Mouse (Mus musculus): ENCODE measurements at regions not wholly inside any gene's neighbourhood (a gene's known extent, or its start where the extent isn't known, plus 50 kb on each side); places are given as distances from the start of the nearest gene placed in this dataset.

DNA sequence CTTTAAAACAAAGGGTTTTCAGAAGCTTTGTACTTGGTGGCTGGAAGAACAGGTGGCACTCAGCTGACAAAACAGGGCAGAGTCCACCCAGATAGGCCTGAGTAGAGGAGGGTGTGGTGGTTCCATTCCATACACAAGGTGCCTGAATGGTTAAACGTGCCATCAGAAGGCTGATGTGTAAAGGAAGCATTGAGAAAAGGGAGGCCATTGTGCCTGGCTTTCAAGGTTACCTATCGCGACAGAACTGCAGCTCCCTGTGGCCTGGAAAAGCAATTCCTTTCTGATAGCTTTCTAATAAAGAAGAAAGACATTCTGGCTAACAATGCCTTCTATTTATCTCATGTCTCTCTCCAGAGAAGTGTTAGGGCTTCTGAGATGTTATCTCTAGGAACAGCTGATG, 213.1 kb upstream of the Podxl start:
- 13% methylated on average over 3 of the region's 3 CpGs for WGBS
- H3K4me1 ChIP-seq (ENCODE audit: control insufficient read depth, insufficient read depth, insufficient read length, low read length) = no peaks in the 10 kb centered on the region
- H3K27ac ChIP-seq (ENCODE audit: insufficient read depth, low read depth, low read length) = no peak overlapping the region
- no peaks in the 10 kb centered on the region for H3K36me3 ChIP-seq (ENCODE audit: control insufficient read depth, insufficient read depth, low read length)
- TF ChIP-seq CTCF (IDR thresholded peaks at IDR 0.05; ENCODE audit: extremely low read depth, insufficient read length, insufficient replicate concordance, low read depth, low read length) (no peak), POLR2A (IDR thresholded peaks at IDR 0.05; ENCODE audit: low read depth, low read length) (no peak)
- H3K4me3 ChIP-seq (ENCODE audit: low read depth, low read length) = no peak overlapping the region
- no peaks in the 10 kb centered on the region for H3K27me3 ChIP-seq (ENCODE audit: control insufficient read depth, insufficient read depth, low read length)

DNA sequence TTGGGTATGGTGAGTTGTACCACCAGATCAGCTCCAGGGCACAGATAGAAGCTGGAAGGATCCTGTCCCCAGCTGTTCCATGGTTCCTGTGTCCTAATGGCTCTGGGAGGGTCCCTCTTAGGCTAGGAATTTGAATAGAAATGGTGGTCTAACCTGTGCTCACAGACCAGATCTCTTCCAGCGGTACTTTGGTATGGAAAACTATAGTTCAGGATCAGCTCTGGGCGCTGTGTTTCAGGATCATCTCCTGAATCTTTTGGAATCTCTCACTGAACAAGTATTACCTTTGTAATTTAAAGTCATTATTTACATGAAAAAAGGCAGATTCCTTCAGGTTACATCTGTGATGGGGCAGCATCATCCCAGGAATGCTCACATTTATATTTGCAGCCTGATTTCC, 208.1 kb upstream of the Podxl start:
- Histone ChIP-seq H3K4me3 (ENCODE audit: low read depth, low read length) (no peak overlapping the region), H3K27ac (ENCODE audit: insufficient read depth, low read depth, low read length) (no peak overlapping the region), H3K4me1 (ENCODE audit: control insufficient read depth, insufficient read depth, insufficient read length, low read length) (no peaks in the 10 kb centered on the region), H3K36me3 (ENCODE audit: control insufficient read depth, insufficient read depth, low read length) (no peaks in the 10 kb centered on the region), H3K27me3 (ENCODE audit: control insufficient read depth, insufficient read depth, low read length) (no peaks in the 10 kb centered on the region)
- TF ChIP-seq POLR2A (IDR thresholded peaks at IDR 0.05; ENCODE audit: low read depth, low read length) (no peak), CTCF (IDR thresholded peaks at IDR 0.05; ENCODE audit: extremely low read depth, insufficient read length, insufficient replicate concordance, low read depth, low read length) (no peak)
- 92% methylated on average over 2 of the region's 2 CpGs for WGBS

DNA sequence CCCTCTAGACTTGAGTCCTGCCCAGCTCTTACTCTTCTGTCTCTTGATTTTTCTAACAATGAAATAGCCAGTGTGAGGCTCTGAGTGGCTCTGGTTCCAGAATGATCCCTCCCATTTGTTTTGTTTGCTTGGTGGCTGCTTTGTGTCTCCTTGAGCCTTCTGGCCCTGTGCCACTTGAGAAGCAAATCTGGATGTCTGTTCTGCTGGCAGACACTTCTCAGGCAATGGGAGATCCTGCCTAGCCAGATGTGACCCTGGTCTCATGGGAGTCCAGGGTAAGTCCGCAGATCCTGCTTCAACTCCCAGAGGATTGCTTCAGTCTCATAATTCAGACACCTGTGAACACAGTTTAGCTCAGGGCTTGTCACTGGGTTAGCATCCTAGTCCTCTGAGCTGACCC, 181.8 kb upstream of the Podxl start:
- 77% methylated on average over 1 of the region's 1 CpGs for WGBS
- H3K4me1 ChIP-seq (ENCODE audit: control insufficient read depth, insufficient read depth, insufficient read length, low read length) = no peaks in the 10 kb centered on the region
- no peaks in the 10 kb centered on the region for H3K36me3 ChIP-seq (ENCODE audit: control insufficient read depth, insufficient read depth, low read length)
- no peak overlapping the region for H3K4me3 ChIP-seq (ENCODE audit: low read depth, low read length)
- no peaks in the 10 kb centered on the region for H3K27me3 ChIP-seq (ENCODE audit: control insufficient read depth, insufficient read depth, low read length)
- no peak overlapping the region for H3K27ac ChIP-seq (ENCODE audit: insufficient read depth, low read depth, low read length)
- no peak for TF ChIP-seq POLR2A (IDR thresholded peaks at IDR 0.05; ENCODE audit: low read depth, low read length)
- TF ChIP-seq CTCF (IDR thresholded peaks at IDR 0.05; ENCODE audit: extremely low read depth, insufficient read length, insufficient replicate concordance, low read depth, low read length) = no peak

DNA sequence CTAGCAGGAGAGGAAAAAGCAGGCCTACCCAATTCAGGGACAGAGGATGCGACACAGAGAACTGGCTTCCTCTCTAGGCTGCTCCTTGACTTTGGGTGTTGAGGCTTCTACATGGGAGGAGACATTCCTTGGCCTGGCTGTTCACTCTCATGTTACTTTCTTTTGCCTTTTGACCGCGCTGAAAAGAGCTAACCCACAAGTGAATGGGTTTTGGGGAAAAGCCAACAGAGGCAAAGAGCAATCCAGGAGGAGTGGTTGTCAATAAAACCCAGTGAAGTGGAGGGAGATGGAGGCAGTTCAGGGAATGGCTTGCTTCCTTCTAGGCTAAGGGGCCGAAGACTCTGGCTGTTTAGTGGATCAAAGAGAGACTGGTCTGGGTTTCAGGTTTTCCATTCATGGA, 167.6 kb upstream of the Podxl start:
- Histone ChIP-seq H3K4me1 (ENCODE audit: control insufficient read depth, insufficient read depth, insufficient read length, low read length) (no peaks in the 10 kb centered on the region), H3K27me3 (ENCODE audit: control insufficient read depth, insufficient read depth, low read length) (no peaks in the 10 kb centered on the region), H3K27ac (ENCODE audit: insufficient read depth, low read depth, low read length) (no peak overlapping the region), H3K36me3 (ENCODE audit: control insufficient read depth, insufficient read depth, low read length) (no peaks in the 10 kb centered on the region), H3K4me3 (ENCODE audit: low read depth, low read length) (no peak overlapping the region)
- 83% methylated on average over 4 of the region's 4 CpGs for WGBS
- TF ChIP-seq CTCF (IDR thresholded peaks at IDR 0.05; ENCODE audit: extremely low read depth, insufficient read length, insufficient replicate concordance, low read depth, low read length) = no peak
- no peak for TF ChIP-seq POLR2A (IDR thresholded peaks at IDR 0.05; ENCODE audit: low read depth, low read length)

DNA sequence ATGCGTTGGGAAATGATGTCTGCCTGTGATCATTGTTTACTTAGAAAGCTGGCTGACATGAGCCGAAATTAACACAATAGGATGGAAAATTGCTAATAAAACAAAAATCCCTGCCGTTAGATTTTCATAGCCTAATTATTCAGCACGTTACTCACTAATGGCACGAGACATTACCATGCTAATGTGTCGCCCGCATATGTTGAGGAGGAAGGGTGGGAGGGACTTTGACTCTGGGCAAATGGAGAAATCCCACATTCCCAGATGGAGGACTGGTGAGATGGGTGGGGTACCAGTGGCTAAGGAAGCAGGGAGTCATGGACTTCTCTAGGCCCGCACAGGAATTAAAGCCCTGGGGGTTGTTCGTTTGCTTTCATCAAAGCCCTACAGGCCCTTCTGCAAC, 155.8 kb upstream of the Podxl start:
- 79% methylated on average over 9 of the region's 9 CpGs for WGBS
- Histone ChIP-seq H3K4me3 (ENCODE audit: low read depth, low read length) (no peak overlapping the region), H3K4me1 (ENCODE audit: control insufficient read depth, insufficient read depth, insufficient read length, low read length) (no peaks in the 10 kb centered on the region), H3K27ac (ENCODE audit: insufficient read depth, low read depth, low read length) (no peak overlapping the region), H3K36me3 (ENCODE audit: control insufficient read depth, insufficient read depth, low read length) (no peaks in the 10 kb centered on the region), H3K27me3 (ENCODE audit: control insufficient read depth, insufficient read depth, low read length) (no peaks in the 10 kb centered on the region)
- TF ChIP-seq POLR2A (IDR thresholded peaks at IDR 0.05; ENCODE audit: low read depth, low read length) (no peak), CTCF (IDR thresholded peaks at IDR 0.05; ENCODE audit: extremely low read depth, insufficient read length, insufficient replicate concordance, low read depth, low read length) (no peak)

DNA sequence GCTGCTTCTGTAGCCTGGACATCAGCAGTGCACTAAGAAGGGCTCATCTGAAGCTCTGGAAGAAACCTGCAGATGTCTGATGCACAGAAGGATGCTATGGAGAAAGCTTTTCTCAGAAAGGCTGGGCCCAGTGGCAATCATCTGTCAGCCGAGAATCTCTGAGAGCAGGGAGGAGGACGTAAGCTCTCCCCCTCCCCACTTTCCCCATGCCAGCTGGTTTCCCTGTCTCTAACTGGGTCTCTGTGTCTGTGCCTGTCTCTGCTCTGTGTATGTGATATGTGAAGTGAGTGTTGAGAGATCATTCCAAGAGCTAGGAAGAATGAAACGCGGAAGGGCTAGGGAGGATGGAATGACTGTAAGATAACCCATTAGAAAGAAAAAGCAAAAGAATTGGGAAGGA, 155.1 kb upstream of the Podxl start:
- 81% methylated on average over 4 of the region's 4 CpGs for WGBS
- TF ChIP-seq POLR2A (IDR thresholded peaks at IDR 0.05; ENCODE audit: low read depth, low read length) (no peak), CTCF (IDR thresholded peaks at IDR 0.05; ENCODE audit: extremely low read depth, insufficient read length, insufficient replicate concordance, low read depth, low read length) (no peak)
- Histone ChIP-seq H3K4me3 (ENCODE audit: low read depth, low read length) (no peak overlapping the region), H3K36me3 (ENCODE audit: control insufficient read depth, insufficient read depth, low read length) (no peaks in the 10 kb centered on the region), H3K27ac (ENCODE audit: insufficient read depth, low read depth, low read length) (no peak overlapping the region), H3K4me1 (ENCODE audit: control insufficient read depth, insufficient read depth, insufficient read length, low read length) (no peaks in the 10 kb centered on the region), H3K27me3 (ENCODE audit: control insufficient read depth, insufficient read depth, low read length) (no peaks in the 10 kb centered on the region)

DNA sequence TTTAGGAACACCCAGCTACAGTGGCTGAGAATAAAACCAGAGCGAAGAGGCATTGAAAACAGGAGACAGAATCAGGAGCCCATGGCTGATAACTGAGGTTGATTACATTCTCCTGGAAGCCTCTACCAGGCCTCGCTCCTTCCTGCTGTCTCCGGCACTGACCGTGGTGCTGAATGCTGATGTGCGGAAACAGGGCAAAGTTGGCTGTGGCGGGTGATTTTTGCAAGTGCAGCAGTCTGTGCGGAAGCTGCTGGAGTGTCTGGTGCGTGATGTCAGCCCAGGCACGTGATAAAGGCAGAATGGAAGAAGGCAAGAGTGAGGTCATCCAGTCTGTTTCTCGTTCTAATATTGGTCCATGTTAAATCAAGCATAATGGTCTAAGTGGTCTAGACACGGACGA, 153.8 kb upstream of the Podxl start:
- Histone ChIP-seq H3K4me3 (ENCODE audit: low read depth, low read length) (no peak overlapping the region), H3K27ac (ENCODE audit: insufficient read depth, low read depth, low read length) (no peak overlapping the region), H3K36me3 (ENCODE audit: control insufficient read depth, insufficient read depth, low read length) (no peaks in the 10 kb centered on the region), H3K27me3 (ENCODE audit: control insufficient read depth, insufficient read depth, low read length) (no peaks in the 10 kb centered on the region), H3K4me1 (ENCODE audit: control insufficient read depth, insufficient read depth, insufficient read length, low read length) (no peaks in the 10 kb centered on the region)
- no peak for TF ChIP-seq POLR2A (IDR thresholded peaks at IDR 0.05; ENCODE audit: low read depth, low read length)
- WGBS = 24% methylated on average over 12 of the region's 12 CpGs

DNA sequence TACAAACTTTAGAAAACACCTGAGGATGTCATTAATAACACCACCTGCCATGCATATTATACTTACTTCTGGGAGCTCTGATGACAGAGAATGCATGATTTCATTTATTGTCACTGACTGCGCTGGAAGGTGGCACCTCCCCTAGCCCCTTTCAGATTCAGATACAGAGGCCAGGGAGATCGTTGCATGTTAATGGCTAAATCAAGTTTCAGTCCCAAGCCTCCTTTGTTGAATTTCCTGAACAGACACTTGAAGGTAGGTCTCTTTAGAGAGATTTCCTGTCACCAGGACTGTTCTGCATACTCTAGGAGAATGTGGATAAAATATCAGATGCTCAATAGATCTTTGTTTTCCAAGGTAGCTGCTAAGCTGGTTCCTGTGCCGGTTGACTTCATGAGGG, 143.5 kb upstream of the Podxl start:
- H3K36me3 ChIP-seq (ENCODE audit: control insufficient read depth, insufficient read depth, low read length) = no peaks in the 10 kb centered on the region
- no peaks in the 10 kb centered on the region for H3K27me3 ChIP-seq (ENCODE audit: control insufficient read depth, insufficient read depth, low read length)
- no peak overlapping the region for H3K27ac ChIP-seq (ENCODE audit: insufficient read depth, low read depth, low read length)
- H3K4me3 ChIP-seq (ENCODE audit: low read depth, low read length) = no peak overlapping the region
- TF ChIP-seq CTCF (IDR thresholded peaks at IDR 0.05; ENCODE audit: extremely low read depth, insufficient read length, insufficient replicate concordance, low read depth, low read length) (no peak), POLR2A (IDR thresholded peaks at IDR 0.05; ENCODE audit: low read depth, low read length) (no peak)
- H3K4me1 ChIP-seq (ENCODE audit: control insufficient read depth, insufficient read depth, insufficient read length, low read length) = no peaks in the 10 kb centered on the region
- WGBS = 78% methylated on average over 3 of the region's 3 CpGs
